Mouse (Mus musculus): ENCODE measurements around the gene Tas2r114.

Gene Tas2r114

DNA sequence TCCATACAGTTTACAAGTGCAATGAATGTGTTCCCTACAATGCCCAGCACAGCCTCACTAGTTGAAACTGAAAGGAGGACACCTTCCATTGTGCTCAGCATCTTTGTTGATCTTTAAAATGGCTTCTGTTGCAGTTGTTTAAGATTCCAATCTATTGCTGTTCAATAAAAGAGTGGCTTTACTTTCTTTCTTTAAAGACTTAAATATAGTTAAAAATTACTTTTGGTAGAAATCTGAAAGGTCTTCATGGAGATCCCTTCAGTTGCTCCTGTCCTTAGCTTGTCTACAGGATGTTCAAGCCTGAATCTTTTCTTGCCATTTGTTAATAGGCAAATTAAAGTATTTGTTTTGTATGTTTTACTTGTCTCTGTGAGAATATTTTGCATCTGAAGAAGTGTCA lies at the start of gene Tas2r114:
Gene Tas2r114 (minus strand): TSS at position 101 of the 400 bp plus-strand sequence.
- no peak for DNase-seq (ENCODE audit: extremely low spot score)

DNA sequence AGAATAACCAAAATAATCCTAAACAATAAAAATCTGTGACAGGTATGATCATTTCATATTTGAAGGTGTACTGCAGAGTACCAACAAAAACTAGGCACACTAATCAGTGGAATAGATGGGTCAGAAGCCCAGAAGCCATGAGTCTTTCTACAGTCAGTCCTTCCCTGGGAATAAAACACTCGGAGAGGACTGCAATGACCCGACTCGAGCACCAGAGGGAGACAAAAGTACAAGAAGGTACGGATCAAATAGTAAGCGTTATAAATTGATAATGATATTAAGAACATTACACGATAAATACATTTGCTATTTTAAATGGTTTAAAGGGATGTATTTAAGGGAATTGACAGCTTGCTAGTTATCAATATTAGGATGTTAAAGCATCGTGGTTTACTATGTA lies 22.9 kb upstream of the Tas2r114 start:
- DNase-seq (ENCODE audit: extremely low spot score) = no peak

DNA sequence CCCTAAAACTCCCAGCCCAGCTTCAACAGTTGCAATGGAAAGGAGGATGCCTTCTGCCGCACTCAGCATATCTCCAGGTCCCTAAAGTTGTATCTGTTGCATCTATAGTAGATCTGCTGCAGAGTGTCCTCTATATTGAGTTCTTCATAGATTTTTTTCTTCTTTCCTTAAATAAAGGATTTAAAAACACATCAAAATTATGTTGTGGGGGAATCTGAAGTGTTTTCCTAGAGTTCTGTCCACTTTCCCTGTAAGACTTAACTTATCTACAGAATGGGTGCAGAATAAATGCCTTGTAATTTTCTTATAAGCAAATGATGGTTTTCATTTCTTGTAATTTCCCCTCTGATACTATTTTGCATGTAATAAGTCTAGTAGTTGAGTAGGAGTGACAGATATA lies 2.5 kb downstream of the Tas2r114 start, which contains the start of gene Tas2r105:
Gene Tas2r105 (minus strand): TSS at position 101 of the 400 bp plus-strand sequence.
- DNase-seq (ENCODE audit: extremely low spot score) = no peak

- no peak for DNase-seq (ENCODE audit: extremely low spot score)
These were observed 4.2 kb downstream of the Tas2r114 start, which contains the start of gene Tas2r104 for GRCm38 (mm10) chr6:131685644-131686043. Gene Tas2r104, minus strand, starts transcription at chr6:131685744.

GRCm38 (mm10) chr6:131678786-131679185 lies 11.1 kb downstream of the Tas2r114 start, which contains the start of gene Tas2r106:
Gene Tas2r106, minus strand, starts transcription at chr6:131678886.
- DNase-seq (ENCODE audit: extremely low spot score) = no peak

GRCm38 (mm10) chr6:131660049-131660448 lies 29.8 kb downstream of the Tas2r114 start, which contains the start of gene Tas2r107:
Gene Tas2r107, minus strand, starts transcription at chr6:131660149.
- no peak for DNase-seq (ENCODE audit: extremely low spot score)
